Mouse (Mus musculus): ENCODE measurements around the gene Rab4a.

DNA sequence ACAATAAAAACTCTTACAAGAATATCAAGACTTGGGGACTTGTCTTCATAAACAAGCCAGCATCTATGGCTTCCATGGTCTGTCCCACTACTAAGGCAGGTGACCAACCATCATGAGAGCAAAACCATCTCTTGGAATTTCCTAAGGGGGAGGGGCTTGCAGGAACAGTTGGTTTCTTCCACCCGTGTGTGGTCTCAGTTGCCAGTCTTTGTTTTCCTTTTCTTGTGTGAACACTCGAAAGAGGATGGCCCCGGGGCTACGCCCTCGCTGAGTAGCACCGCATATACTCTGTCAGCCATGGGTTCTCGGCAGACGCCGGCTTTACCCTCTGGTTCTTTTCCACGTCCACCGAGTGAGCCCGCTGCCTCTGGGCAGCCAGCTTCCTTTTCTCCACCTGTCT is 36.3 kb downstream of the Rab4a start:
- TF ChIP-seq CTCF (IDR thresholded peaks at IDR 0.05; ENCODE audit: low read depth, low read length) (no peak), GATA1 (IDR thresholded peaks at IDR 0.05; ENCODE audit: borderline replicate concordance, low read length) (no peak), POLR2AphosphoS5 (IDR thresholded peaks at IDR 0.05; ENCODE audit: insufficient replicate concordance, low read depth, low read length) (no peak)

Data from G1E (cell line).